Mouse (Mus musculus) heart, postnatal 25 days (tissue): ENCODE measurements around the gene Clcn6. TPM values are rescaled to one million over a fixed set of nuclear protein-coding genes. Genes with fewer than 3 reads are reported as not detected.
"Not testable (repeated sequence)": the region's sequence is repeated elsewhere in the genome, so short reads cannot be mapped to it uniquely, and the experiment has no call there.

ENCODE experiments used
- DNase-seq: peaks from one replicate; pipeline ENCODE4 v3.0.0; 2022; ENCODE audit warnings: low spot score
- intact Hi-C: fragments of 180-260 bp; cut with DNase I; formaldehyde crosslinking; loops from one replicate; pipeline ENCODE4 v1.15.1; 2025
- total RNA-seq, 2 experiments: library from RNA; stranded (reverse); gene quantifications; 2 replicates each; pipeline ENCODE4 v1.2.3; 2021

The Clcn6 gene
- total RNA-seq, 2 experiments from 2014 or later: 8.6 to 8.7 TPM

DNA sequence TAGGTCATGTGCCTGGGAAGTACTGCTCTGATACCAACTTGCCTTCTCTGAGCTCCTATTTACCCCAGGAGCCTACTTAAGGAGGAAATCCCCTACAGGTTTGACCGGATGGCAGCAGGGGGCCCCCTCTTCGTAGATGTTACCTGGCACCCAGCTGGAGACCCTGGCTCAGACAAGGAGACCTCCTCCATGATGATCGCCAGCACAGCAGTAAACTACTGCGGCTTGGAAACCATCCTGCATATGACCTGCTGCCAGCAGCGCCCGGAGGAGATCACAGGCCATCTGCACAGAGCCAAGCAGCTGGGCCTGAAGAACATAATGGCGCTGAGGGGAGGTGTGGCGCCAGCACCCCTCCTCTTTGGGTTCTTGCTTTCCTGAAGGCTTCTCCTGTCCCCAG, 4.7 kb upstream of the Clcn6 start:
- DNase-seq, intact Hi-C loops: not testable (repeated sequence)

DNA sequence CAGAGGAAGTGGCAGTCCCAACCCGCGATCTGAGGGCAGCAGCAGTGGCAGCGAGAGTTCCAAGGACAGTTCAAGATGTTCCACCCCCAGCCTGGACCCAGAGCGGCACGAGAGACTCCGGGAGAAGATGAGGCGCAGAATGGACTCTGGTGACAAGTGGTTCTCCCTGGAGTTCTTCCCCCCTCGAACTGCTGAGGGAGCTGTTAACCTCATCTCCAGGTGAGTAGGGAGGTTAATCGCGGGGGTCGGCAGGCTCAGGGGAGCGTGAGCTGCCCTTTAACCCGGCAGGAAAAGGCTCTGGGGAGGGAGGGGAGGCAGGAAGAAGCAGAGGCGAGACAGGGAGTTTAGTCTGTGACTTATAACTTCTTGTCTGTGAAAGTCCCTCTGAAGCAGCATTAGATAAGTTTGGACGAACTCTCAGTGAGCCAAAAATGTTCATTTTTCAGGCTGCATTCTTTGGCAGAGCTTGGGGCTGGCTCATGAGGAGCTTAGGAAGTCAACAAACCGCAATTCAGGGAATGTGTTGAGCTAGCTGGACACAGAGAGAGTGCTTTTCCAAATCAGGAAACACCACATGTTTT, 3.1 kb upstream of the Clcn6 start:
- intact Hi-C loops: no loop called here
- DNase-seq: peak; percentile 24

DNA sequence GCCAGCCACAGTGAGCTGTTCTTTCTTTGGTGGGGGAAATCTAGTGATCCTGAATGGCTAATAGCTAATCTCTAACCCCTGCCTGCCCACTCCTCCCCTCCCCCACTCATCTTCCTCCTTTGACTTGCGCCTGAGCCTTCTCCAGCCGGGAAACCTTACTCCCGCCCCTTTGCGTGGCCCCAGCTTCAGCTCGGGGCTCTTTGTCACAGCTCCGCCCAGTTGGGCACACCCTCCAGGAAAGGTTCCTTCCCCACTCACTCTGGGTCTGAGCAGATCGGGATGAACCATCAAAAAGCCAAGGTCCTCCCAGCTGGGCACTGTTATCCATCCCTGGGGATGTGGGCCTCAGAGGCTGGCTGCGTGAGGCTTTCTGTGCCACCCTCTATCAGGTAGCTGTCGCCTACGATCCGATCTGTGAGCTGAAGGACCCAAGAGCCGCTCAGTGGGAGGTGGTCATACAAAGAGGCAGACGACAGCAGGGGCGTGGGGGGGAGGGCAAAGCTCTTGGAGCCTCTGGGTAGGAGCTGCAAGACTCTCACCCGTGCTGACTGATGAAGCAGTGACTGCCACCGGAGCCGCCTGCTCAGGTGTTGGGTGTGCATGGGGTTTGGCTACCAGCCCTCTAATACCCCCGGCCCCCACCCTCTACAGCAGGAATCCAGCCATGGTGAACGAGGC, 2.5 kb upstream of the Clcn6 start:
- DNase-seq: peak; percentile 73
- intact Hi-C loops: no loop called here

DNA sequence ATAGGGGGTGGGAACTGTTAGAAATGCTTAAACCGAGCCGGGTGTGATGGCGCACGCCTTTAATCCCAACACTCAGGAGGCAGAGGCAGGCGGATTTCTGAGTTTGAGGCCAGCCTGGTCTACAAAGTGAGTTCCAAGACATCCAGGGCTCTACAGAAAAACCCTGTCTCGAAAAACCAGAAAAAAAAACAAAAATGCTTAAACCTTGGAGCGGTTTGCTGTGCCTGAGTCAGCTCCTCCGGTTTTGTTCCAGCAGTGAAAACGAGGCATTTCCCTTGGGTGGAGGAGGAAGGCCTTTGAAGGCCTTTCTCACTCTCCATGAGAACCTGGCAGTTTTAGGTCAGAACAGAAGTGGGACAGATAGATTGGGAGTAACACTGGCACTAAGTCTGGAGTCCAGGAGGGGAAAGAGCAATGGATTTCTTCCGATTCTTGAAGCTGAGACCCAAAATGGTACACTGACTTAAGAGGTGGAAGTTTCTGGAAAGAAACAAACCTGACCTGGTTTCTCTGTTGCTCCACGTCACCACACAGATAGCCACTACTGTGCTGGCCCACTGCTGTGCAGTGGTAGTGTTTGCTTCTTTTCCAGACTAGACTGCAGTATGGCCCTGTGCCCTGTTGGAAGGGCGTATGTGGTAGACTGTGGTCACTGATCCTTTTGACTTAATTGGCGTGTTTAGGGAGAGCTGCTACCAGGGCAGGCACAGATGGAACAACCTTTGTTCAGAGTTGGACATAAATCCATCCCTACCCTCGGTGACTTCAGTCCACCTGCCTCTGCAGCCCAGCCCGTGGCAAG, 1.6 kb upstream of the Clcn6 start:
- DNase-seq: no peak
- intact Hi-C loops: no loop called here

DNA sequence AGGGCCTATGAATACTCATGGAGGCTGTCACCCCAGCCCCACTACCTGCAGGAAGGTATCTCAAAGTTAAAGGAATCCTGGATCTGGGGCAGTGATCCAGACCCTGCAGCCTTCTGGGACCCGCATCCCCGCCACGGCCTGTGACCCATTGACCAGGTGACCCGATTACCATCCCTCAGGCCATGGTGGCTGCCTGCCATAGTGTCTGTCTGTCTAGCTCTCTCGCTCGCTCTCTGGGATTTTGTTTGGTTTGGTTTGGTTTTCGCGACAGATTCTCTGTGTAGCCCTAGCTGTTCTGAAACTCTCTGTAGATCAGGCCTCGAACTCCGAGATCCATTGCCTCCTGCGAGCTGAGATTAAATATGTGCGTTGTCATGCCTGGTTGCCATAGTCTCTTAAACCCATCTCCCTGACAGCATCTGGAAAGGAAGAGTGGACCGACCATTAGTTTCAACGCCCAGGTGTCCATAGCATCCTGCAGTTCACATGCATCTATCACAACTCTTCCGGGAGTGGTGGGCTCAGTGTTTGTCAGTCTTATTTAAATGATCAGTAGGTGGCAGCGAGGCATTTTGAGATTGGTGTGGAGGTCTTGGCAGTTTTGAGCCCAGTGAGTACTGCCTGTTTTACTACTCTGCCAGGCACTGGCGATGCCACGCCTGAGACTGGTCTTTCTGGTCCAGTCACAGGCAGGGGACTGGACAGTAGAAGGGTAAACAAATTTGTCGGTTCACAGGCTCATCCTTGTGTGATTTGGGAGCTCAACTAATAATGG, 820 bp upstream of the Clcn6 start:
- intact Hi-C loops: no loop called here

DNA sequence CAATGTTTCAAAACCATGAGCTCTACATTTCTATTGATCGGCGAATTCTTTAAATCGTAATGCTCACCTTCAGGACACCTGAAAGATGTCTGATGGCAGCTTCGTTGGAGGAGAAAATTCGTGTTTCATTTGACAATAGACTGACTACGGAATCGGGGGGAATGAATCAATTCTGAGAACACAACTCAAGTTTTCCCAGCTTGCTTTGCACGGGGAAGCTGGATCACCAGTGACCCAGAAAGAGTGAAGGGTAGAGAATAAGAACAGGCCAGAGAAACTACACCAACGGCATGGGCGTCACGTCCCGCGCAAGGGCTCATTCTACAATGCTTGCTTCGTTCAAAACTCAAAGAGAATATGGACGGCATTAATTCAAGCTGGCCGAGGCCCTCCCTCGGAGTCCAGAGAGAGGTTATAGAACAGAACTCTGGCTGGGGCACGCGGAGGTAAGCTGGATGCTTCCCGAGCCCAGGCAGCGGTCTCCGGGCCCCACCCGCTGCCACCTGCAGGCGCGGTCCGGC, 482 bp downstream of the Clcn6 start:
- intact Hi-C loops: no loop called here
- DNase-seq: no peak

More for the DNA sequence above, 820 bp upstream of the Clcn6 start:
- DNase-seq: no peak

DNA sequence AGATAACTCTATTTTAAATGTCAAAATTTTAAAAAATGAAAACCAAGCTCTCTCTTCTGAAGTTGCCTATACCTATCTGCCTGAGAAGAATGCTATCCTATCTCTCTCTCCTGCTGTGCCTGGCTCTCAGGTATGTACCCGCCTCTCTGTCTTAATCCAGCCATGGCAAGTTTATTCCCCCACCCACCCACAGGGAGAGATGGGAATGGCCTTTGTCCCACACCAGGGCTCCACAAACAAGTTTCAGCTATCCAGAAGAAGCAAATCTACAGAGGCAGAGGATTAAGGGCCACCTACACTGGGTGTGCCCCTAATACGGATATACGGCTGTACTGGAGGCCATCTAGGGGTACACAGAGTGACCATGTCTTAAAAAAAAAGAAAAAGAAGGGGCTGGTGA, 3.2 kb downstream of the Clcn6 start:
- intact Hi-C loops: no loop called here
- no peak for DNase-seq

DNA sequence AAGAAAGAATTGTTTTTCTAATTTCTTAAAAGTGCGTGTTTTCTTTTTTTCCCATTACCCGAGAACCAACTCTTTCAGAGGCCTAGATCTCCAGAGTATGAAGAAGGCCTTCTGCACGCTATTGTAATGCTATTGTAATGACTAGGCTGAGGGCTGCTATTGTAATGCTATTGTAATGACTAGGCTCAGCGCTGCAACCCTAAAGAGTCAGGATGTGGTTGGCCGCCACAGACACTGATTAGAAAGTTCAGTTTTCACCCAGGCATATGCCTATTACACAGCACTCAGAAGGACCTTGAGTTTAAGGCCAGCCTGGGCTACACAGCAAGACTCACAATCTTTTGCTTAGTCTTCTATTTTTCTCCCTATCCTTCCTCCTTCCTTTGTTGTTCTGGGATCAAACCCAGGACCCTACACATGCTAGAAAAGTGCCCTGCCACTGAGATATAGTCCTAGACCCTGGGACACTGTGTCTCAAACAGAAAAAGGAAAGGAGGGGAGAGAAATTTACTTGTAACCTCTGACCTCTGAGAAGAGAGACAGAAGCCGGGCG, 4.7 kb downstream of the Clcn6 start:
- DNase-seq: no peak
- intact Hi-C loops: no loop called here

DNA sequence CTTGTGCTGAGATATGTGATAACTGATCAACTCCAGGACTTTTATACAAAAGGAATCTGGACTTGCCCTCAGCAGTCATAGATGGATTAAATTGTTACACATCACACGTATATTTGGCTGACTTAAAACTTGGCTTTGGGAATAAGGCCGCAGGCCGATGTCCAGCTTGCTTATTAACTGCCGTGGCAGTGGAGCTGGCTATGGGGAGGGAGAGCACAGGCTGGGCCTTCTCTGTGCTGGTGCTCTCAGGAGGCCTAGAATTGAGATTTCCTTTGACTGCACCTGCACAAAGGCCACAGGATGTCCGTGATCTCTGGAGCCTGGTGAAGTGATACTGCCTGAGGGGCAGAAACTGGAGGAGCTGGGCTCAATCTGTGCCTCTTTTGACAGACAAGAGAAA, 8.1 kb downstream of the Clcn6 start:
- intact Hi-C loops: no loop called here
- no peak for DNase-seq

DNA sequence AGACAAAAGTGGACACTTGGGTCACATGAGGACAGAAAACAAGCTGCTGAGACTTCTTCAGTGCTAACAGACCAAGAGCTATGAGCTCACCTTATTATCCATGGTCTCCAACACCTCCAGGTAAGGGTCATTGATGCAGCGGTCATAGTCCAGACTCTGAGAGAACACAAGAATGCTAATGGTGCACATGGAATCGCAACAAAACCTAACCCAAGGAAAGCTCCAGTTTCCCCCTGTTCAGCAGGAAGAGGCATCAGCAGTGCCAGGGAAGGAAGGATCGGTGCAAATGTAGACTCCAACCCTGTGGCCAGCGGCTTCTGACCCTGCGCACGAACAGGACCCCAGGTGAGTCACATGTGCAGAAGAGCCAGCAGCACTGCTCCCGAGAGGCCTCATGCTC, 9.3 kb downstream of the Clcn6 start:
- intact Hi-C loops: no loop called here
- DNase-seq: no peak

DNA sequence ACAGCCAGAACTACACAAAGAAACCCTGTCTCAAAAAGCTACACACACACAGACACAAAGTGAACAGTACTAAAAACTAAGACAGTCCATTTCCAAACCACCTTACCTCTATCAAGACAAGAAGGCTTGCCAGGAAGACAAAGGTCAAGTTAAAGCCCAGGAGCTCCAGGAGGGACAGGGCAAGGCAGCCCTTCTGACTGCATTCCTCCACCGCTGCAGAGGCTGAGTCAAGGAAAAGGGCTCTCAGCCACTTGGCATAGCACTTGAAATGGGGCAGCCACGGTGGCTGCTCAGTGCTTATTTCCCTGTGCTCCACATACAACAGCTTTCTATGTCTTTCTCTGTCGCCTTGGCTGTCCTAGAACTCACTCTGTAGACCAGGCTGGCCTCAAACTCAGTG, 14.6 kb downstream of the Clcn6 start:
- no peak for DNase-seq
- intact Hi-C loops: no loop called here

DNA sequence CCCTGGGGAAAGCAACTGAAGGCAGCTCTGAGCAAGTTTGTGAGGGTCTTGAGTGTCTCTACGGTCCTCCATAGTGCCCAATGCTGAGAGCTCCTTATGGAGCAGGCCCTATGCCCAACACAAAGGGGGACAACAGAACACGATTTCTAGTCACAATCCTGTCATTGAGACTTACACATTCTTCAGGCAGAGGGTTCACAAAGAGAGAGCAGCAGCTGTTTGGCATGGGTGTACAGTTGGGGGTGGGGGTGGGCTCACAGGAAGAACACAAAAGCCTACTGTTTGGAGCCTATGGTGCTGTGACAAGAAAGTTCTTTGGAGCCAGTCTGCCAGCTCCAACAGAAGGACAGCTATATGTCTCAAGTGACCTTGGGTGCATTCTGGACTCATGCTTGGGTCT, 20.2 kb downstream of the Clcn6 start:
- DNase-seq: no peak
- intact Hi-C loops: no loop called here

DNA sequence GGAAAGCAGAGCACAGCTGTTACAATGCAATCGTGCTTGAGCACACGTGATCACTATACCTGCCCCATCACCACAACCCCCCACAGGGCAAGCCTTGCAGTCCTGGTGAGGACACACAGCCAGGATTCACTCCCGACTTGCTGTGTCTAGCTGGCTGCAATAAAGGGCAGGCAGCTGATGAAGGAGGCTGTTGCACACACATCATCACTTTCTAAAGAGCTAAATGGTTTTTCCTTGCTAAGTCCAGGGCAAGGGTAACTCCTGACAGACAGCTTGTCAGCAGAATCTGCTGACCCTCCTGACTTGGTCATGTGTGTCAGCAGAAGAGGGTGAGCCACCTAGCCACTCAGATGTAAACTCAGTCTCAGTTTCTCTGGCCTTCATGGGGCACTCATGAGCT, 21.6 kb downstream of the Clcn6 start:
- intact Hi-C loops: no loop called here
- no peak for DNase-seq

DNA sequence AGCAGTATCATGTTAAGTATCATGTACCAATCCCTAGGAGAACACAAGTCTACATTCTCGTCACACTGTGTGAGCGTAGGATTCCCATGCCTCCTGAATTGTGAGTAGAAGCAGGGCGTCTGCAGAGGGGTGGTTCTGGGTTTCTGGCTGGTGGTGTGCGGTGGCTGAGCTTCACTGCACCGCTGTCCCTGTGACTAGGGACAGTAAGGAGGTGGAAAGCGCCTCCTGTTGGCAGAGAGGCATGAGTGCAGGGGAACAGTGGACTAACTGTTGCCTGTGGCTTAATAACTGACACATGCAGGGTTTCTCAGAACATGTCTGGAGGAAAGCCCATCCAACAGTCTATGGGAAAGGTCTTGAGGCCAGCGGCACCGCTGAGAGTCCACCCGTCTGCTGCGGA, 23.2 kb downstream of the Clcn6 start:
- intact Hi-C loops: no loop called here
- DNase-seq: no peak

DNA sequence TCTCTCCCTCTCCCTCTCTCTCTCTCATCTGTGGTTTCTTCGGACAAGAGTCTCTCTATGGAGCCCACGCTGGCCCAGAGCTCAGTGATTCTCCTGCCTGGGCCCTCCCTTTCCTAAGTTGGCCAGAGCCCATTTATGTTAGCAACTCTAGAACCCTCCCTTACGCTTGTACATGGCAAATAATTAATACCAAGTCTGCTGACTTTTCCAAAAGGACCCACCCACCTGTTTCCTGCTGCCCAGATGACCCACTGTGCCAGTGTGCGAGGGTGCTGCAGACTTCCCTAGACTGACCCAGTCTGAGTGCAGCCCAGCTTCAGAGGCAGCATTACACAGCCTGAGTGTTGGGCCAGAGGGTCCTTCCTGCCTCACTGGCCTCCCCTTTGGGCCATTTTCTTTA, 26.4 kb downstream of the Clcn6 start:
- intact Hi-C loops: no loop called here
- no peak for DNase-seq

DNA sequence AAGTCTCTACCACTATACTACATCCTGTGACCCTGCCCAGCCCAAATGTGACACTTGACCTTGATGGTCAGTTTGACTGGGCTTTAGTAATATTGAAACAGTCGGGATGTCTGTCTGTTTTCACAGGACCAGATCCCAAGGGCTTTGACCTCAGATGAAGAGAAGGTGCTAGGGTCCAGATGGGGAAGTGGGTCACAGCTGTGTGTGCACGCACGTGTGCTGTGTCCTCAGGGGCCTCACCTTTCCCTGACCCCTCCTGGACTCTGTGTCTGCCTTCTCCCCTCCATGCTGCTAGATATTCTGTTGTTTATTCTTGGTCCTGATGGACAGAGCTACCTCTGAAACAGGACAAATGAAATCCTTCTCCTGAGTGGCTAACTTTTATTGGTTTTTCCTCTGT, 27.3 kb downstream of the Clcn6 start:
- no peak for DNase-seq

DNA sequence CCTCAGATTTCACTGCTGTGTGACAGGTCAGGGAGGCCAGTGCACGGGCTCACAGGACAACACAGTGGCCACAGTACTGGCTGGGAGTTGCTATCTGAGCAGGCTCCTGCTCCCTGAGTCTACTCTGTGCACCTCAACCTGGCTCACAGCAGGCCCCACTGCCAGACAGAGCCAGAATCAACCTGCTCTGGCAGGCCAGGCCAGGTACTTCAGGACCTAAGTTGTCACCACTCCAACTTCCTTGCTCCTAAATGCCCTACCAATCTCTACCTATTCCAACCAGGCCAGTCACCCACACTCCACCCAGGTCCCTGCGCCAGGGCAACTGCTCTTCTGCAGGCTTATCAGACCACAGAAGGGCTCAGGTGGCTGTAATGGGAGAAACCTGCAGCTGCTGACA, 29.0 kb downstream of the Clcn6 start:
- DNase-seq: no peak
- intact Hi-C loops: no loop called here

More for the DNA sequence above, 27.3 kb downstream of the Clcn6 start:
- intact Hi-C loops: no loop called here

DNA sequence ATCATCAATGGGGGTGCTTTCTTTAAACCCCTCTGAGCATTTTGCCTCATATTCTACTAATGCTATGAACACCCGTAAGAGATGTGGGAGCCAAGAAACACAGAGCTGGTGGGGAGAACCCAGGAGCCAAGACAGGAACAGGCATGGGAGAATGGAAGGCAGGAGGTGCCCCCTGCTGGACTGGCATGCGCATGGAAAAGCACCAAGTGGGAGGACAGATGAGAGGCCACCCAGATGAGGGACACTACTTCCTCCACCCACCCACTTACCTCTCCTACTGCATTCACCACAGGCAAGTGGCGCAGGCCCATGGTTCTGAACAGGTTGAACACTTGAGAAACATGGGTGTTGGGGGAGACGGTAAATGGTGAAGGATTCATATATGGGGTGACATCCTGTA, 30.2 kb downstream of the Clcn6 start:
- intact Hi-C loops: loop anchor here (1.0 kb wide), 1 partner anchor 48 kb away; no protein-coding TSS in a partner anchor
- no peak for DNase-seq

DNA sequence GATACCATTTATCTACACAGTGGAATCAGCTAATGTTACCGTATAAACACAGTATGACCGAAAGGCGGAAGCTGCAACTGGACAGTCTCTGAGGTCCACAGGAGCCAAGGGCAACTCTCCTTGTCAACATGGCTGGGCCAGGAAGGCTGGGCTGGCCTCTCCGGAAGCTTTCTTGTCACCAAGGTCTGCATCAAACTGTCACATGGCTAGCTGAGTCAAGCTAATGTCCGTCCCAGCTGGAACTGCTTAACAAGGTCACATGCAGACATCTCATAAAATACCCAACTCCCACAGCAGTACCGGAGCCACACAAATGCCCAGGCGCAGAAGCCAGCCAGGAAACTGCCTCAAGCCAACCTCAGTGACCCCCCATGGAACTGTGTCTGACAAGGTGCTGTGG, 34.3 kb downstream of the Clcn6 start:
- DNase-seq: no peak
- intact Hi-C loops: no loop called here

DNA sequence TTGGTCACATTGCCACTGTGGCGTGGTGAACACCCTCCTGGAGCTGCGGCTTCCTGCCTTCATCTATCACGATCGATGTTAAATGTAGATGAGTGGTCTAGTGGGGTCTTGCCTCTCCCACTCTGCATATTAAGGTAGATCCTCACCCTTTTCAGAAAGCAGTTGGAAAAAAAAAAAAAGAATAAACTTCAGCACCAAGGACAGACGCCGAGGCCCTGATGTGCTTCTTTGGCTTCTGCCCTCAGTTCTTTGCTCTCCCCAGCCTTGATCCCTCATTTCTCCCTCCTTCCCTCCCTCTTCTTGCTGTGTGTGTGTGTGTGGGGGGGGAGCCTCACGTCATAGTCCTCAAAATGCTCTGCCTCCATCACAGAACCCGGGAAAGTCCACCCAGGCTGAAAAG, 36.8 kb downstream of the Clcn6 start:
- DNase-seq: no peak
- intact Hi-C loops: no loop called here
